ENCODE assay signal across 13 mouse cellular contexts in the genomic region with DNA sequence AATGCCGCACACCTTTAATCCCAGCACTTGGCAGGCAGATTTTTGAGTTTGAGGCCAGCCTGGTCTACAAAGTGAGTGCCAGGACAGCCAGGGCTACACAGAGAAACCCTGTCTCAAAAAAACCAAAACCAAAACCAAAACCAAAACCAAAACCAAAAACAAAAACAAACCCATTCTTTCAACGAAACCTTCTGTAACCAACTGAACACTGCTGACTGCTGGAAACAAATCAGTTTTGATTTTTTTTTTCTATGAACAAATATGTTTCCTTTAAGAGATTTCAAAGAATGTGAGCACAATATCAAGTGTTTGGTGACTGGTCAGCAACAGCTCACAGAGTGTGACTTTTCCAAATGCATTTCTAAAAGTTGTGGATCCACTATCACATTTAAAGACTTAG. TPM values are rescaled to one million over a fixed set of nuclear protein-coding genes. Genes with fewer than 3 reads are reported as not detected.
"Had no signal": no experiment of that assay in that cellular context is flagged by ENCODE, and none has a peak within 500 bp of the region (broad histone marks: within the 10 kb centered on the region; RNA-seq: fewer than 3 reads in every experiment).

No protein-coding gene starts in this region.

RNA-seq across cellular contexts. Expression of gene Arl14, which starts 42.1 kb away (rescaled TPM):
- total RNA-seq: megakaryocyte, adult 5-6 weeks; megakaryocyte-erythroid progenitor cell, adult 5-6 weeks; neutrophil, adult 5-6 weeks had no signal
- polyA plus RNA-seq: midbrain, embryonic 10.5 days; midbrain, embryonic 12.5 days; midbrain, embryonic 14.5 days; midbrain, embryonic 16.5 days; myocyte; neural tube, embryonic 12.5 days; neural tube, embryonic 14.5 days; spleen, adult 2 months; testis, adult 2 months; thymus, adult 2 months had no signal
